Mouse (Mus musculus) olfactory bulb, adult 2 months (tissue): ENCODE data around the gene Gm20715. TPM values are rescaled to one million over a fixed set of nuclear protein-coding genes. Genes with fewer than 3 reads are reported as not detected.
"Not testable (repeated sequence)": the region's sequence is repeated elsewhere in the genome, so short reads cannot be mapped to it uniquely, and the experiment has no call there.

Experiments used
- H3K27ac ChIP-seq: fragments of 200-500 bp; 2 replicates; pipeline ENCODE4 v1.5.1; 2012; ENCODE audit warnings: low read depth, low read length; ENCODE audit not compliant: insufficient read depth
- H3K4me1 ChIP-seq: fragments of 200-500 bp; 2 replicates; pipeline ENCODE4 v1.6.1; 2012; ENCODE audit warnings: low read length; ENCODE audit not compliant: control insufficient read depth, insufficient read depth
- H3K4me3 ChIP-seq: fragments of 200-500 bp; 2 replicates; pipeline ENCODE4 v1.5.1; 2012; ENCODE audit warnings: mild to moderate bottlenecking, low read depth, low read length, moderate library complexity; ENCODE audit not compliant: insufficient read depth
- CTCF ChIP-seq: fragments of 200-500 bp; IDR thresholded peaks from 2 replicates; pipeline ENCODE4 v1.5.1; 2012; ENCODE audit warnings: low read depth, mild to moderate bottlenecking, low read length, moderate library complexity; ENCODE audit not compliant: insufficient read depth
- POLR2A ChIP-seq: fragments of 200-500 bp; IDR thresholded peaks from 2 replicates; pipeline ENCODE4 v1.6.1; 2012; ENCODE audit warnings: mild to moderate bottlenecking, low read depth, low read length, moderate library complexity; ENCODE audit not compliant: insufficient read depth
- WGBS: fragments of 180-500 bp; shearing (Covaris S2); methylation state at CpG from one replicate; pipeline ENCODE4 v1.1.7; 2018; 5-methylcytosine and 5-hydroxymethylcytosine counted together
- polyA plus RNA-seq: library from polyadenylated mRNA; stranded (reverse); fragments of >200 nt; gene quantifications from 2 replicates; pipeline ENCODE4 v1.2.4, GENCODE M21; 2012; ENCODE audit warnings: low replicate concordance; ENCODE audit not compliant: missing spikeins, insufficient read depth, insufficient read length

Gene Gm20715
- polyA plus RNA-seq, 1 experiment: not detected

DNA sequence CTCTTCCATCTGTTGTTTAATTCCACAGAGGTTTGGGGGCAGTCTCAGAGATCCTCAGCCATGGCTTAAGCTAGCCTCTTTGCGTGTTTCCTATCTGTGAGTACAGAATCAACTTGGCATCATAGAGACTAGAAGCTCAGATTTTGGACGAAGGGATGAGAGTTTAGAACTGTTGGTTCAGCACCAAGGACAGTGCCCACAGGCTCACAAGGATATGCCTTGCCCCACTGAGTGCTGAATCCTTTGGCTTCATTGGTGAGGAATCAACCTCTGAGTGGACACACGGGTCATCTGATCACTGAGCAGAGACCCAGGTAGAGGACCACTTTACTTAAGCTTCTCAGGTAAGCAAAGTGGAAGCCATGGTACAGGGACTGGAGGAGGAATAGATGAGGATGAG is 46.3 kb downstream of the Gm20715 start:
- WGBS: 41% methylated on average over 3 of the region's 3 CpGs
- TF ChIP-seq POLR2A: no peak
- no peak overlapping the region for H3K27ac ChIP-seq
- H3K4me3 ChIP-seq: no peak overlapping the region
- no peaks in the 10 kb centered on the region for H3K4me1 ChIP-seq

DNA sequence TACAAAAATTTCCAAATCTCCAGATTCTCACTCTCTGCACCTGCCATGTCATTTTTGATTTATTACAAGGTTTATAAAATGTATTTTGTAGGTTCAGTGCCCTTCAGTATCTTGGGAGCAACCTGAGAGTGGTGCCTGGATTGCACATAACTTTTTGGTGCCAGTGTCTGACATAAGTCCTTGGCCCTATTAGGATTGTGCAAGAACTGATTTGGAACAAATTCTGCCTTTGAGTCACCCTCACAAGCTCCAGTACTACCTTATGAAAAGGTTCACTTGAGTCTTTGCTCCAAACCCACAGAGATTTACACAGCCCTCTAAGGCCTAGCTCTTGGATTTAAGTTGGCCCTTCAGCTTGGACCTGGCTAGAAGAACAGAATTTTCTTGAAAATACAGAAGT is 56.9 kb downstream of the Gm20715 start, which contains the start of gene Olfr1346:
TSS of gene Olfr1346 (plus strand) at position 151 of the 400 bp plus-strand sequence.
- TF ChIP-seq POLR2A (no peak), CTCF (no peak)
- H3K4me3 ChIP-seq: no peak within 1 kb of the TSS
- H3K4me1 ChIP-seq: no peaks in the 10 kb centered on the region
- no peak within 1 kb of the TSS for H3K27ac ChIP-seq

DNA sequence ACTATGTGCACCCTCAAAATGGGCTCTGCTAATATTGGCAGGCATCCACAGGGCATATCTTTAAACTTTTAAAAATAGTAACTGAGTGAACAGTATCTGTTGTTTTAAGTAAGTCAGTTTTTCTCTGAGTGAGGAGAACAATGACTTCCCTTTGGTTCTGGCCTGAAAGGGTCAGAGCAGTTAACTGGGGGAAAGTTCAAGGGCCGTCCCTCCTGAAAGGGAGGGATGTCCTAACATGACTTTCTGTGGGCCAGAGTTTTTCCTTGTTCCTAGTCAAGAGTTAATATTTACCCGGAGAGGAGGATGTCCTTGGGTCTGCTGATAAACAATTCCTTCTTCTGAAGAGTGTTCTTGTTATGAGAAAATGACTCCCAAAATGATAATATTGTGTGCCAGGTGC is 67.6 kb downstream of the Gm20715 start:
- 83% methylated on average over 2 of the region's 2 CpGs for WGBS
- not testable (repeated sequence) for H3K27ac ChIP-seq, H3K4me3 ChIP-seq, H3K4me1 ChIP-seq

DNA sequence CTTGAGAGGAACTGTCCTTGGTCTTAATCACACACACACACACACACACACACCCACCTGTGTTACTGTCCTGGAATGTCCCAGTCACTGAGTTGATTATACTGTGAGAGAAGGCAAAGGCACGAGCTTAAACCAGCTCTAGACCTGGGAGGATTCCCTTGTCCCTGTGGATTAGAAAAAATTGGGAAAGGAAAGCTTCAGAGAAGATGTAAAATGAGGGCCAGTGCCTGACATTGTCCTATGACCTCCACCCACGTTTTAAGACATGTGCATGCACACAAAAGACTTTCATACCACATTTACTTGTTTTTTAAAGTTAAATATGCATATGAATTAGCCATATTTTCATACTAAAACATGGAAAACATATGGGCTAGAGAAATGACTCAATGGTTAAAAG is 76.8 kb downstream of the Gm20715 start, which contains the start of gene Olfr5:
TSS of gene Olfr5 (minus strand) at position 101 of the 400 bp plus-strand sequence.
- Histone ChIP-seq H3K4me3 (no peak within 1 kb of the TSS), H3K4me1 (no peaks in the 10 kb centered on the region), H3K27ac (no peak within 1 kb of the TSS)
- TF ChIP-seq POLR2A (no peak), CTCF (no peak)
- WGBS: 16% methylated on average over 2 of the region's 2 CpGs

Other genes starting within 250 kb of the Gm20715 start
- gene Zfp444, start 238.1 kb upstream of the Gm20715 start, polyA plus RNA-seq: not detected in 2 replicates
- not detected in 2 replicates for gene Galp, start 213.2 kb upstream of the Gm20715 start, polyA plus RNA-seq
- gene Zscan5b, start 188.0 kb upstream of the Gm20715 start, polyA plus RNA-seq: not detected in 2 replicates
- not detected in 2 replicates for gene Epp13, start 157.6 kb upstream of the Gm20715 start, polyA plus RNA-seq
- not detected in 2 replicates for gene Zfp667, start 123.7 kb upstream of the Gm20715 start, polyA plus RNA-seq
- gene Zfp583, start 79.0 kb upstream of the Gm20715 start, polyA plus RNA-seq: not detected in 2 replicates
- not detected in 2 replicates for gene Gm3854, start 66.5 kb upstream of the Gm20715 start, polyA plus RNA-seq
- gene Zfp78, start 47.0 kb upstream of the Gm20715 start, polyA plus RNA-seq: not detected in 2 replicates
- gene Zfp28, start 27.0 kb upstream of the Gm20715 start, polyA plus RNA-seq: not detected in 2 replicates
- not detected in 2 replicates for gene Smim17, start 11.6 kb upstream of the Gm20715 start, polyA plus RNA-seq
- not detected in 2 replicates for gene Olfr1344, start 28.4 kb downstream of the Gm20715 start, polyA plus RNA-seq
- not detected in 2 replicates for gene Olfr1336, start 45.9 kb downstream of the Gm20715 start, polyA plus RNA-seq
- not detected in 2 replicates for gene Olfr1346, start 56.8 kb downstream of the Gm20715 start, polyA plus RNA-seq
- gene Olfr5, start 76.7 kb downstream of the Gm20715 start, polyA plus RNA-seq: not detected in 2 replicates
- gene Olfr1347, start 89.5 kb downstream of the Gm20715 start, polyA plus RNA-seq: not detected in 2 replicates
- not detected in 2 replicates for gene Olfr1348, start 98.5 kb downstream of the Gm20715 start, polyA plus RNA-seq
- gene Olfr1349, start 112.7 kb downstream of the Gm20715 start, polyA plus RNA-seq: not detected in 2 replicates
- not detected in 2 replicates for gene Olfr1350, start 154.6 kb downstream of the Gm20715 start, polyA plus RNA-seq